Mouse (Mus musculus) CD4-positive helper T cell, adult 2 months (primary cell): ENCODE results near the gene Gipc1.
A peak's percentile ranks its signal among the peaks of the same experiment; 100 is the strongest.

Source experiments
- DNase-seq: peaks from one replicate; pipeline ENCODE4 v3.0.0-alpha.2; 2012; ENCODE audit warnings: low read depth, missing footprints, low spot score

Gene Gipc1

GRCm38 (mm10) chr8:83648031-83648430 is 4.4 kb upstream of the Gipc1 start:
- DNase-seq = no peak

GRCm38 (mm10) chr8:83649699-83650098 is 2.8 kb upstream of the Gipc1 start:
- DNase-seq = no peak

- DNase-seq = peak; percentile 53
Measured at GRCm38 (mm10) chr8:83652744-83653661, 526 bp downstream of the Gipc1 start.

- no peak for DNase-seq
Measured at GRCm38 (mm10) chr8:83653662-83654017, 1.2 kb downstream of the Gipc1 start.

- DNase-seq = no peak
Measured at GRCm38 (mm10) chr8:83654725-83655124, 2.2 kb downstream of the Gipc1 start.

- no peak for DNase-seq
Measured at GRCm38 (mm10) chr8:83656043-83656442, 3.6 kb downstream of the Gipc1 start.

GRCm38 (mm10) chr8:83656484-83657246 is 4.2 kb downstream of the Gipc1 start:
- DNase-seq = no peak

GRCm38 (mm10) chr8:83660545-83660944 is 8.1 kb downstream of the Gipc1 start:
- DNase-seq = no peak

- DNase-seq = no peak
Measured at GRCm38 (mm10) chr8:83660995-83661680, 8.7 kb downstream of the Gipc1 start.

GRCm38 (mm10) chr8:83662421-83662826 is 9.9 kb downstream of the Gipc1 start:
- peak; percentile 87 for DNase-seq

GRCm38 (mm10) chr8:83664096-83664495 is 11.6 kb downstream of the Gipc1 start:
- DNase-seq = no peak

GRCm38 (mm10) chr8:83664931-83665625 is 12.6 kb downstream of the Gipc1 start:
- DNase-seq = no peak

- DNase-seq = no peak
Measured at GRCm38 (mm10) chr8:83665969-83666865, 13.7 kb downstream of the Gipc1 start, which contains the start of gene Ptger1. Gene Ptger1, plus strand, starts transcription at chr8:83666678.

GRCm38 (mm10) chr8:83666866-83667234 is 14.4 kb downstream of the Gipc1 start:
- DNase-seq = no peak

- no peak for DNase-seq
Measured at GRCm38 (mm10) chr8:83667526-83667925, 15.0 kb downstream of the Gipc1 start.

GRCm38 (mm10) chr8:83668010-83668916 is 15.8 kb downstream of the Gipc1 start:
- DNase-seq = peak; percentile 64

GRCm38 (mm10) chr8:83669013-83669412 is 16.5 kb downstream of the Gipc1 start:
- no peak for DNase-seq

- no peak for DNase-seq
Measured at GRCm38 (mm10) chr8:83672936-83673335, 20.5 kb downstream of the Gipc1 start.

- no peak for DNase-seq
Measured at GRCm38 (mm10) chr8:83674497-83674896, 22.0 kb downstream of the Gipc1 start.
